Mouse (Mus musculus) adrenal gland, postnatal 4 days (tissue): ENCODE results near the gene Sart3. TPM values are rescaled to one million over a fixed set of nuclear protein-coding genes. Genes with fewer than 3 reads are reported as not detected.
"Not testable (repeated sequence)": the region's sequence is repeated elsewhere in the genome, so short reads cannot be mapped to it uniquely, and the experiment has no call there.

ENCODE experiments used
- DNase-seq, 2 experiments: peaks; one replicate each; pipeline ENCODE4 v3.0.0; 2021 to 2022; ENCODE audit warnings: low spot score in 2 of 2, mixed read lengths in 2 of 2
- long read RNA-seq, 2 experiments: library from polyadenylated mRNA; stranded (forward); transcript quantifications; one replicate each; pipeline ENCODE4 v2.0.0; 2021
- total RNA-seq, 2 experiments: library from RNA; stranded (reverse); gene quantifications; 2 replicates each; pipeline ENCODE4 v1.2.3; 2021

Sart3 gene
- 10 to 100 TPM; 48.2 to 53.9 TPM for total RNA-seq
- long read RNA-seq, experiment 1, full-length matches to known transcripts = 16 of 33 reads
- long read RNA-seq, experiment 1, partial matches to known transcripts = 8 of 33 reads
- long read RNA-seq, experiment 1, other reads (novel, unspliced or antisense) = 9 of 33 reads
- long read RNA-seq, experiment 2, full-length matches to known transcripts = 59 of 109 reads
- long read RNA-seq, experiment 2, partial matches to known transcripts = 14 of 109 reads
- long read RNA-seq, experiment 2, other reads (novel, unspliced or antisense) = 36 of 109 reads

GRCm38 (mm10) chr5:113772450-113772895 lies at the start of gene Sart3, which contains the start of gene Iscu:
Sart3 (minus strand) TSS chr5:113772510.
Iscu (plus strand) TSS chr5:113772748.
- DNase-seq = peak; percentile 85 to 90

GRCm38 (mm10) chr5:113818572-113818971 lies 46.3 kb upstream of the Sart3 start:
- DNase-seq = no peak

- DNase-seq = peak; percentile 61 to 67
These were observed 43.4 kb upstream of the Sart3 start for GRCm38 (mm10) chr5:113815638-113816152.

- no peak for DNase-seq
These were observed 42.7 kb upstream of the Sart3 start for GRCm38 (mm10) chr5:113815041-113815389.

- no peak for DNase-seq
These were observed 42.1 kb upstream of the Sart3 start for GRCm38 (mm10) chr5:113814111-113815040.

- DNase-seq = no peak
These were observed 41.3 kb upstream of the Sart3 start for GRCm38 (mm10) chr5:113813608-113814007.

GRCm38 (mm10) chr5:113812638-113813037 lies 40.3 kb upstream of the Sart3 start:
- DNase-seq = no peak

- DNase-seq = not testable (repeated sequence)
These were observed 39.6 kb upstream of the Sart3 start for GRCm38 (mm10) chr5:113811824-113812420.

GRCm38 (mm10) chr5:113810111-113810510 lies 37.8 kb upstream of the Sart3 start:
- DNase-seq = no peak

GRCm38 (mm10) chr5:113808177-113808576 lies 35.9 kb upstream of the Sart3 start:
- DNase-seq = no peak

- DNase-seq = no peak
These were observed 35.4 kb upstream of the Sart3 start for GRCm38 (mm10) chr5:113807712-113808111.

- no peak for DNase-seq
These were observed 34.1 kb upstream of the Sart3 start for GRCm38 (mm10) chr5:113806414-113806813.

- no peak for DNase-seq
These were observed 33.0 kb upstream of the Sart3 start for GRCm38 (mm10) chr5:113805301-113805700.

GRCm38 (mm10) chr5:113804395-113804966 lies 32.2 kb upstream of the Sart3 start:
- DNase-seq = no peak

- no peak for DNase-seq
These were observed 28.0 kb upstream of the Sart3 start, which contains the start of gene Tmem119 for GRCm38 (mm10) chr5:113800280-113800679. Tmem119 (minus strand) TSS chr5:113800516.

GRCm38 (mm10) chr5:113799691-113800090 lies 27.4 kb upstream of the Sart3 start:
- DNase-seq = no peak

- DNase-seq = no peak
These were observed 26.2 kb upstream of the Sart3 start for GRCm38 (mm10) chr5:113798525-113798924.

GRCm38 (mm10) chr5:113797149-113797882 lies 25.0 kb upstream of the Sart3 start:
- no peak for DNase-seq

GRCm38 (mm10) chr5:113796401-113797148 lies 24.3 kb upstream of the Sart3 start:
- DNase-seq = no peak
